Mouse (Mus musculus): ENCODE measurements around the gene Rps17.

DNA sequence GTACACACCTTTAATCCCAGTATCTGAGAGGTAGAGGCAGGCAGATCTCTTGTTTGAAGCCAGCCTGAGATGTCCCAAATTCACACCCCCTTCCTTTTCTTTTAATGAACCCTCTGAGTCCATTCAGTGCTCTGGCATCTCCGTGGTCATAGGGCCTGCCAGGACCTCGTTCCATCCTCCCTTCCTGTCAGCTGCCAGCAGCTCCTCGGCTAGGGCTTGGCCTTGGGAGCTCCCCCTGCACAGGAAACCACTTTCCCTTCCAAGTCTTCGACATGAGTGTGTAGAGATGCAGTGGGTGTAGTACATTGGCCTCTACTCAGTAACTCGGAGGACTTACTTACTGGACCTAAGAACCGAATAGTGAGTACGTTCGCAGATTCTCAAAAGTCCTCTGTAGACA is 29.5 kb downstream of the Rps17 start:
- TF ChIP-seq CTCF (IDR thresholded peaks at IDR 0.05; ENCODE audit: control insufficient read depth, insufficient read depth, low read length) (no peak), POLR2A (IDR thresholded peaks at IDR 0.05; ENCODE audit: borderline replicate concordance, control insufficient read depth, low read depth, low read length) (no peak)

Measured in bone marrow, adult 2 months (tissue).